Mouse (Mus musculus): ENCODE measurements around the gene Pold3. TPM values are rescaled to one million over a fixed set of nuclear protein-coding genes. Genes with fewer than 3 reads are reported as not detected.
"Not testable (repeated sequence)": the region's sequence is repeated elsewhere in the genome, so short reads cannot be mapped to it uniquely, and the experiment has no call there.

Gene Pold3
- total RNA-seq, 4 experiments from 2014 or later: 33.8 to 35.1 (median 34.8) TPM

DNA sequence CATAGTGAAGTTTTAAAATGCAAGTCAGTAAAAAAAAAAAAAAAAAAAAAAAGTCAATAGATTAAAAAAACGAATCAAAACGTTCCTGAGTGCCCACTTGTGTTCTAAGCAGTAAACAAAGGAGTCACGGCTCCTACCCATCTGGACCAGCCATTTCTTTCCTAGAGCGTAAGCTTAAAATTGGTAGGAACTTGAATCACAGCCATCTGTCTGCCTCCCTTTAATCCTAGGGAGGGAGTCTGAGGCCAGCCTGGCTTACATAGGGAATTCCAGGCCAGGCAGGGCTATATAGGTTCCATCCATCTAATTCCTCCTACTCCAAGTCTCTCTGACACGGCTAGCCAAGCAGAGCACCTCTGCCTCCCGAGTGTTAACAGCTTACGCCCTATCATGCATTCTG is 7.5 kb downstream of the Pold3 start:
- no peak for DNase-seq (ENCODE audit: low spot score in 2 of 2)

DNA sequence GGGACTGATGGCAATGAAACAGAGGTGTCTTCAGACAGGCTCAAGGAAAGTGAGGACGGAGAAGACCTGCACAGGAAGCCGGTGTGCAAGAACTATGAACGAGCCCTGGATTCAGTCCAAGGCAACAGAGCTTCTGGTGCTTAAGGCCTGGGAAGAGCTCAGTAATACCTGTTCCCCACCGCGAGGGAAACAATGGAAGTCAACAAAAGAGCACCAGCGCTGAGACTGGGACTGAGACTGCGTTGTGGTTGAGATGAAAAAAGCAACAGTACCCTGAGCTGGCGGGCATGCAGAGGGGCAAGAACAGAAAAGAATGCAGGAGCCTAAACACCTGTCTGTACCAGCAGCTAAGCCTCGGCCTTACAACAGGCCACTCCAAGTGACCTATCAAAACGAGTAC is 9.9 kb downstream of the Pold3 start:
- no peak for DNase-seq (ENCODE audit: low spot score in 2 of 2)

DNA sequence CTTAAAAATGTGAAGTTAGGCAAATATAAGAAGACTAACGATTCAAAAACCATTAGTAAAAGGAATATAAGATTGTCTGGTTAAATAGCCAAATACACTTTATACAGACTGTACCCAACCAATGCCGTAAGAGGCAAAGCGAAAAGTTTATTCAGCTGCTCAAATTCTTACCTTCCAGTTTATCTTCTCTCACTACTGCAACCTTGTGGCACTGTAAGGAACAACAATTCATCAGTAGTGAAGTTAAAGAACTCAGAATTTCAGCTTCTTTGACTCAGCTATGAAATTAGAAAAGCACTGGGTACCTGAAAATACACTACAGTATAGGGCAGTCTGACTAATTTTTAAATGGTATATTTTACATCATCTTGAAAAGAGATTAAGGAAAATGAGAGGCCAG is 13.0 kb downstream of the Pold3 start:
- DNase-seq (ENCODE audit: low spot score in 2 of 2): no peak

DNA sequence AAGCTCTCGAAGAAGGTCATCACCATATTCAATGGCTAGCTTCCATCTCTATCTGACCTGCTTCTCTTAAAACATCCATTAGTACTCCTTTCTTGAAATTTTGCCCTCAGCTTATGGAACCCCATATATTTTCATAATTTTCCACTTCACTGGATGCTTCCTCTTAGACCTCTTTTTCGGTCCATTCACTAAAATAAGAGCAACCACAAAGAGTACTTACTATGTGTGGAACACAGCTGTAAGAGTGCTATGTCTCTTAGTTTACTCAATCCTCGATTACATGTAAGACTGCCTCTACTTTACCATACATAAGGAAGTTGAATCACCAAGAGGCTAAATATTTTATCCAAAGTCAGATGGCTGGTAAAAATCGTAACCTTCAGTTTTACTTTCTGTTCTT is 16.7 kb downstream of the Pold3 start:
- no peak for DNase-seq (ENCODE audit: low spot score in 2 of 2)

DNA sequence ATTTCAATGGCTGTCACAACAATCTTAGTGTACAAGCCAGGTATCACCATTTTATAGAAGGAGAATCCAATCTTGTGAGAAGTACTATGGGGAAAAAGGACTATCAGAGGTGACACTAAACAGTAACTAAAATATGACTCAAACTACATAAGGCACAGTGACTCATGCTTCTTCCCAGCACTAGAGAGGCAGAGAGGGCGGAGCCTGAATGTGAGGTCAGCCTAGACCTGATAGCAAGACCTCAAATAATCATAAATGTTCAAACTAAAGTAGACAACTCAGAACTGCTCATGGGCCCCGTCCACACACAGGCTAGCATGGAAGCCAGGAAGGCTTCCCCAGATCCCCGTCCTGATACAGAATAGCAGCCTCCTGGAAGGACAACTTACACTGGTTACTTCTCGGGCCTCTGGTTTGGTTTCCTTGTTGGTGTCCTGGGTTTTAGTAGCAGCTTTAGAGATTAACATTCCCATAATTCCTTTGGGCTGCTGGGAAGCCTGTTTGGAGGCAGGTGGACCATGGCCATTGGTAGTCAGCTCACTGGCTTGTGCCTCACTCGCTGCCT is 21.3 kb downstream of the Pold3 start:
- DNase-seq (ENCODE audit: low spot score in 2 of 2): no peak

DNA sequence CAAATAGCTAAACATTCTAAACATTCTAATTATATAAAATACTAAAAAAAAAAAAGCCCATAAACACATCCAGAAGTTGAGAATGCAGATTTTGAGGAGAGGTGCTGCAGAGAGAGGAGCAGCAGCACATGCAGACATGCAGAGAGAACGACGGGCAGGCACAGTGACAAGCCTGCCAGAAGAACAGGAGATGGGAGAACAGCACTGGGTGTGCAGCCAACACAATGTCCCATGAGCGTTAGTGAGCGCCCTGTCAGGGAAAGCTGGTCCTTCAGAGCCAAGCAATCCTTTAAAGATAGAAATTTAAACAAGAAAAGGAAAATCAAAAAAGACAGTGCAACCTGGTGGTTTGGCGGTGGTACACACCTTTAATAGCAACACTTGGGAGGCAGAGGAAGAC is 34.5 kb downstream of the Pold3 start:
- DNase-seq (ENCODE audit: low spot score in 2 of 2): peak in 1 of 2 experiments; percentile 41

DNA sequence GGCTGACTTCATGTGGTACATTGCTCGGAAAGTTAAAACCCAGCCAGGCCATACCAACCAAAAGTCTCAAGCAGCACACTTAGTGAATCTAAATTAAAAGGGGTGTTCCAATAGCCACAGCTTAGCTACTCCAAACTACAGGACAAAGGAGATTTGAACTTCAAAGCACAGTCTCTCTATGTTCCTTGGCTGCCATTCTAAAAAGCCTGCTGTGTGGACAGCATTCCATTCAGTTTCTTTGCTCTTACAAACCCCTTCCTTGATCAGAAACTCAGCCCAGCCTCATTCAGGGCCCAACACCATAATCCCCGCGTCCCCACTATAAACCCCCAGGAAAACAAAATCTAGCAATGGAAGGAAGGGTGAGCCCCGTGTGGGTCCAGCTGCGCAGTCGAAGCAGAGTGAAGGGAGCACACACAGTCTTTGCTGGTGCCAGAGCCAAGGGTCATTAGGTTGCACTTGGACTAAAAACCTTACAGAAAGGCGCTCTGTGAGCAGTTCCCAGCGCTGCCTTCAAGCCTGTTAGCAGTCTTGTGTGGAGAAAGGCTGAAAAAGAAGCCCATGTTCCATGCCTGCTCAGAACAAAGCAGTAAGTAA is 35.1 kb downstream of the Pold3 start:
- no peak for DNase-seq (ENCODE audit: low spot score in 2 of 2)

DNA sequence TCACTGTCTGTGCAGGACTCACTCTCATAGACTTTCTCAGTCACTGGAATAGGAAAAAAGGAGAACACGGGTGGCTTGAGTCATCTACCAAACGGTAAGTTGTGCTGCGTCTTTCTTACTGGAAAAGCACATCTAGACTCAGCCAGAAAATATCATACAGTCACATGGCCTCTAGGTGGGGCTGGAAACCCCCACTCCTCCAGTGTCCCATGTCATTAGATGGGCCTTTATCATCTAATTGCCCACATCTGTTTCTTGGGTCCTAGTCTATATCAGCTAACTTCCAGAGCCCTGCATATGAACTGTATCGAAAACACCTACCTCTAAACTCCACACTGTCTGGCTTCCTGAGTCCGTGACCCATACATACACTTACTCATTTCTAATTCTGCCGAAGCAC is 37.6 kb downstream of the Pold3 start:
- DNase-seq (ENCODE audit: low spot score in 2 of 2): no peak

DNA sequence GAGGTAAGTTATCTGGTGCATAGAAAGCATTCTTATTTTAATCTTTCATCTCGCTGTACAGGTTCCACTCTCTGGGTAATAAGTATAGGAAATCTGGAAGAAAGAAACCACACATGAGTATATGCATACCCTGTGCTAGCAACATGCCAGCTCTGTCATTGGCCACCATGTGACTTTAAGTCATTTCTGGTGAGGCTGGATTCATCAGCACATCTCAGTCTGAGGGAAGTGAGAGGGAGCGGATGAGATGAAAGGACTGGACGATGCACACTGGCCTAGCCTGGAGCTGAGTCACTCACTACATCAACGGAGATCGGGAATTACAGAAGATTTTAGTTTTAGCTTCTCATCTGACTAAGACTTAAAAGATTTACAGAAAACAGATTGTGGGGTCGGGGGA is 38.5 kb downstream of the Pold3 start:
- DNase-seq (ENCODE audit: low spot score in 2 of 2): no peak

DNA sequence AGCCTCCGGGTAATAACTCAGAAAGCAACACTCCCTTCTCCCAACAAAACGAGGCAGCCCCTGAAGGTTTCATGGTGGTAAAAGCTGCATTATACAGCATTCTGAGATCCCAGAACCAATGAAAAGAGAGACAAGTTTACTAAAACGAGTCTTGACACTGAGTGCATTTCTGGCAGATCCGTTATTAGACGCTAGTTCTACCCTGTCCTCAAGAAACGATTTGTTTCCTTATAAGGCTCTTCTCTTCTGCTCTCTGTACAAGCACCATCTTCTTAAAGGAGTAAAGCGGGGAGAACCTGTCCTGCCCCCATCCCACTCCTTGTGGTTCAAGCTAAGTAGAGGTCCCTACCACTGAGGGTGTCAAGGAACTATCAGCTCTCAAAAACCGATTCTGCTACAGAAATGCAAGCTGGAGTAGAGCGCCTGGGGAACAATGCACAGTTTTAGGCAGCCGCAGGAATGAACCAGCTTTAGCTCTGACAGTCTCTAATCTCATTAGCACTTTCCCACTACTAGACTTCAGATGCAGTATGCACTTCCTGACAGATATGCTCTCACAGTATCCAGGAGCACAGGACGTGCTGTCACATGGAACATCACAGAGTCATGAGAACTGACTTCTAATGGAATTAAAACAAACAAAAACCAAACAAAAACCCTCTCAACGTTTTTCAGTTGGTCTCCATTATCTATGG is 41.1 kb downstream of the Pold3 start:
- DNase-seq (ENCODE audit: low spot score in 2 of 2): no peak

DNA sequence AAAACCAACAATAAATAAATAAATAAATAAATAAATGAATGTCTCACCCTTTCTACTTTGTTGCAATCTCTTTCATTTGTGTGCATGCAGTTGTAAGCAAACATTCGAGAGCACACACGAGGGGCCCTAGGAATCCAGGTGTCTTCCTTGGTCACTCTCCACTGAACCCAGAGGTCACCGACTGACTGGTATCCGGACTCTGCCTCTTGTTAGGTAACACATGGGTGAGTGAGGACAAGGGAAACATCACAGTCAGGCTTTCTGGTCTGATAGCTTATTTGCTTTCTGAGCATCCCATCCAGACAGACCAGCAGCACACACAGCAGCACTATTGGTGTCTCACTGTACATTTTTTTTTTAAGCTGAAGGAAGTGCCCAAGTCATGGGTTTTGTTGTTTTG is 44.3 kb downstream of the Pold3 start:
- no peak for DNase-seq (ENCODE audit: low spot score in 2 of 2)

DNA sequence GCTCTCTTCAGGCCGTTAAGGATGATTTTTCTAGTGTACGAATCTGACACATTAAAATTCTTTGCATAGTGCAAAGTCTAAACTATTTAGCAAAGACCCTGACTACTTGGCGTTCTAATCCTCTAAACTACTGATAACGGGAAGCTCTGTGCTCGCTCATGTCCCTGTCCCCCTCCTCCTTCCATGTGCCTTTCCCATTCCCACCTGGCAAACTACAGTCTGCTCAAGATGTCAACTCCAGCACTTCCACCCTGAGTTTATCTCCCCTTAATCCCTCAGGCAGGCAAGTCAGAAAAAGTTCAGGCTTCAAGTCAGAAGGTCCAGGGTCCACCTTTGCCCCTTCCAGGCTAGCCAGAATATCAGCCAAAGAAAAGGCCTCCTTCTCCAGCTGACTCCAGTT is 45.1 kb downstream of the Pold3 start:
- DNase-seq (ENCODE audit: low spot score in 2 of 2): no peak

DNA sequence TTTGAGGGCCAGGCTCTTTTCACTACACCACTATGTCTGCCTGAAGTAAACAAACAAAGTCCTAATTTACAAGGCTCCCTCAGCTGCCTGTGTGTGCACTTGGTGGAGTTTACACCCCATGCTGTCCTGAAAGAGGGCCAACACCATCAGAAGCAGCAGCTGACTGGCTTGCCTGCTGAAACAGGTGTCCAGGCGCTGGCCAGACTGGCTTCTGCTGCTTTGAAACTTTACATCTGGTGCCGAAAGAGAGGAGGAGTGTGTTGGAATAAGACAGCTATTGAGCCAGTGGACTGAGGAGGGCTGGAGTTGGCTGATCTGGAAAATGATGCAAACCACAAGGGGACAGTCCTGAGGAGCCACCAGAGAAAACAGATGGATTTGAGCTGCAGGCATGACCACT is 47.4 kb downstream of the Pold3 start:
- no peak for DNase-seq (ENCODE audit: low spot score in 2 of 2)

DNA sequence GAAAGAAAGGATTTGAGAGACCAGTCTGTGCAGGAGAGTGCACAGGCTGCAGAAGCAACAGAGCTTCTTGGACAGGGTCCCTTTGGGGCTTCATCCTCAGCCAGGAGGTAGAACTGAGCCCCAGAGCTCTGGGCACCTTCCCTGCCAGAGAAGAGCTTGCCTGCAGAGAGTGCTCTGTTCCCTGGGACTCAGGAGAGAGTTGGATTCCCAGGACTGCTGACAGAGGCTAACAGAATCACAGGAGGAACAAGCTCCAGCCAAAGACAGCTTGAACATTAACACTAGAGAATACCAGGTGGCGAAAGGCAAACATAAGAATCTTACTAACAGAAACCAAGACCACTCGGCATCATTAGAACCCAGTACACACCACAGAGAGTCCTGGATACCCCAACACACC is 68.4 kb downstream of the Pold3 start:
- DNase-seq (ENCODE audit: low spot score in 2 of 2): not testable (repeated sequence)

DNA sequence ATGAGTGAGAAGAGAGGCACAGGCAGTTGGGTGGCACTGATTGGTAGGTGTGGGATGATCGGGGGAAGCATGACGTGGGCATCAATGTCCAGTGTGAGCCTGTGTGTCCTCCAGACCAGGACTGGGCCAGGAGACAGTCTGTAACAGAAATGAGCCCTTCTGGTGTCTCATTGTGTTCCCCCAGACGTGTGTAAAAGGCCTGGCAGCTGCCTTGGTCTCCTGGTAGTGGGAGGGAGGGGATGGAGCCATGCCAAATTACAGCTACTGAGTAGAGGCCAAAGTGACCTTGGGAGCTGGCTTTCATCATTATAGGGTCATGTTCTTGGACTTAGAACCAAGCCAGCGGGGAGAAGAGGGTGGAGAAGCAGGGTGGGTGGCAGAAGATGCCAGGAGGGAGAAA is 69.5 kb downstream of the Pold3 start:
- DNase-seq (ENCODE audit: low spot score in 2 of 2): no peak

DNA sequence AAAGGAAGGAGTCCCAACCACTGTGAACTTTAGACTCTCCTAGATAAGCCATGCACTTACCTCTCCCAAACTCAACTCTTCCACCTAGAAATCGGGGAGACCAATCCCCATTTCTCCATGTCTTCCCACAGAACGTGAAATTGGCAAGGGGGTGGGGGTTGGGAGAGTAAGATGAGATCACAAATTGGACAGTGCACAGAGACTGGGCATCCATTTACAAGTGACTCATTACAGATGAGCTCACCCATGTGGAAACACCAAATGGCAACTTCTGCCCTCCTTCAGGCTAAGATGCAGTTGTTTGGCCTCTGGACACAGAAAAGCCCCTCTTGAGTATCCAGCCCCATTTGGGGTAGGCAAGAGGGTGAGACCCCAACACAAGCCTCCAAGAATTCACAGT is 74.9 kb downstream of the Pold3 start:
- no peak for DNase-seq (ENCODE audit: low spot score in 2 of 2)

DNA sequence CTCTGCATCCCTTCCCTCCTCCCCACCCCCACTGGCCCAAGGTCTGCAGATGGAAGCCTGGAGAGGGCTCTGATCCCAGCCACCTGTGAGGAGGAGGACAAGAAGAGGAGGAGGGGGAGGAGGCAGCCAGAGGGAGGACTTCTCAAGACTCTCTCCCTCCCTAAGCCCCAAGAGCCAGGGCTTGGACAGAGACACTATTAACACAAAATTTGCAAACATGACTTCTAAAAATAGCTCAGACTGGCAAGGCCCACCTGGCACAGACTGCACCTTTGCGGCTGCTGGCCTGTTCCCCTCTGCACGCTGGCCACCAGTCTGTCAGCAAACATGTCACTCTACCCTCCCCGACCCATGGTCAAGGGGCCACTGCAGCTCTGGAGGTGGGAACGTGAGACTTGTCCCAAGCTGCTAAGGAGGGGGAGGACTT is 77.7 kb downstream of the Pold3 start:
- no peak for DNase-seq (ENCODE audit: low spot score in 2 of 2)

DNA sequence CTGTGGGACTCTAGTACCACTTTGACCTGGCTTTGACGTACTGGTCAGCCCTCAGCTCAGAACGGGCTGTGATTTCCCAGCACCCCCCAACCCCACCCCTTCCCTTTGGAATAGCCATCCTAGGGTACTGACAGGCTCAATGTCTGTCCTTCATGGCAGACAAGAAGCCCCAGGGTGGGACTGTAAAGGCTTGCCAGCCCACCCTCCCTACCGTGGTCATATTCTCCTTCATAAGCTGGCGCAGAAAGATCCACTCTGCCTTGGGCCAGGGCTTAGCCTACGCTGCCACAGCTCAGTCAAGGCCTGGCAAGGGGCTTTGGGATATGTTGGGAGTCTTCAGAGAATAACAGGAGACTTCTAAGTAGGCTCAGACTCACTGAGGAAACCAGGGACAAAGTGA is 78.3 kb downstream of the Pold3 start:
- DNase-seq (ENCODE audit: low spot score in 2 of 2): no peak

DNA sequence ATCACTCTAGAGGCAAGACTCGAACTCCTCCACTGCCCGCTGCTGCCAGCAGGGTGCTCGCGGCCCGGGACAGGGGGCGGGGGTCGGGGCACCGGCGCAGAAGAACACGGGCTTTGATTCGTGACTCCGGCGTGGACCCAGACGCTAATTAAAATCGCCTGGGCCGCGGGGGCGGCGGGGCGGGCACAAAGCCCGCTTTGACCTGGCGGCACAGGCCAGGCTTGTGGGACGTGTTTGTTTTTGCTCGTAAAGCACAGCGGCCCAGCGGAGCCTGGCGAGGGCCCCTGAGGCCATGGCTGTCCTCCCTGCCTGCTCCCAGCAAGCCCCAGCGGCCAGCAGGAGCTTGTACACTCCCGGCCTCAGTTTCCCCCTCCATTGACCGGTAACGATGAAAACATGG is 79.2 kb downstream of the Pold3 start:
- no peak for DNase-seq (ENCODE audit: low spot score in 2 of 2)

DNA sequence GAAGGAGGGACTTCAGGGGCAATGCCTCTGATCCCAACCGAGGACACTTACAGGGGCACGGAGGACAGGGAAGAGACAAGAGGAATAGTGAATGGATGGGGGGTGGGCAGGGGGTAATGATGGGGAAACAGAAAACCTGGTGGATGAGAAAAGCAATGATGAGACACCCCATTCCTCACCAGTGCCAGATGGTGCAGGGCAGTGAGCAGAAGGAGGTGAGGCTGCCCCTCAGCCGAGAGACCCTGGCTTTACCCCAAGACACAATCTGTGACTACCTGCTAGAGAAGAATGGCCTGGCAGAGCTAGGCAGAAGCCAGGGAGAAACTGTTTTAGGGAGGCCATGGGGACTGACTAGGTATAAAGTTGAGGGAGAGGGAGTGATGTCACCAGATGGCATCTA is 84.9 kb downstream of the Pold3 start:
- no peak for DNase-seq (ENCODE audit: low spot score in 2 of 2)

DNA sequence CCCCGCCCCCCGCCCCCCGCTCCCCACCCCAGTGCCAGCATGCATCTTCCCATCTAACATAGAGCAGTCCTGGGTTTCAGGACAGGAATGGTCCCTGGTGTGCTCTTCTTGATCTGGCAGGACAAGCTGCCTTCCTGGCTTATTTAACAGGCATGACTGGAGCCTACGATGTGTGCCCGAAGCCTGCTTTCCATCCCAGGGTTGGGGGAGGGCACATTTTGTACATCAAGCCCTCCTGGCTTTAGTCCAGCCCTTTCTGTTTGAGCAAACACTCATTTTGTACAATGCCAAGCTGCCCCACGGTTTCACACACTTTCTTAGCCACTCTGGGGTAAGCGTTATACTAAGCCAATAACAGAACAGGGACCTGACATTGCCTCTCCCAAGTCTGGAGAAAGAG is 85.3 kb downstream of the Pold3 start:
- DNase-seq (ENCODE audit: low spot score in 2 of 2): no peak

DNA sequence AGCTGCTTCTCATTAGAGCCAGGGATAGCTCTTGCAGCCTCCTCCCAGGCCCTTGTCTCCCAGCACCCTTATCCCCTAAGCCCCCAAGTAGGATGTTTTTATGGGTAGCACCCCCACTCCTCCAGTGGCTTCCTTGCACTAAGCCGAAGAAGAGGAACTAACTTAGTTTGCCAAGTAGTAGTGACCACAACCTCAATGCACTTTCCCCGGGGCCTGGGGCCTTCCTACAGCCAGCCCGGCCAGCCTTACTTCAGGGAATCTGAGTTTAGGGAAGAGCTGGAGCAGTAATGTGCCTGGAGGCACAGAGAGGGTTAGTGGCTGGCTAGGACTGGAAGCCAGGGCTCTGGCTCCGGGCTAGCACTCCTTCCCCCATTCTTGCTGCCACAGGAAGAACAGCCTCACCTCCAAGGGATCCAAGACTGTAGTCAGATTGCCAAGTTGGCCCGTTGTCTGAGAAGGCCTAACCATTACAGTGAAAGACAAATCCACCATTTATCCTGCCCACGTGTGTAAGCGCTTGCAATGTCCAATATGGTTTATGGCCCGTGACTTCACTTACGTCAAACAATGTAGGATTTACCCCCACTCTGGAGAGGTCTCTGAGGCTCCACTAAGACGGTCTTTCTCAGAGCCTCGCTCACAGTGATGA is 86.4 kb downstream of the Pold3 start:
- DNase-seq (ENCODE audit: low spot score in 2 of 2): no peak

DNA sequence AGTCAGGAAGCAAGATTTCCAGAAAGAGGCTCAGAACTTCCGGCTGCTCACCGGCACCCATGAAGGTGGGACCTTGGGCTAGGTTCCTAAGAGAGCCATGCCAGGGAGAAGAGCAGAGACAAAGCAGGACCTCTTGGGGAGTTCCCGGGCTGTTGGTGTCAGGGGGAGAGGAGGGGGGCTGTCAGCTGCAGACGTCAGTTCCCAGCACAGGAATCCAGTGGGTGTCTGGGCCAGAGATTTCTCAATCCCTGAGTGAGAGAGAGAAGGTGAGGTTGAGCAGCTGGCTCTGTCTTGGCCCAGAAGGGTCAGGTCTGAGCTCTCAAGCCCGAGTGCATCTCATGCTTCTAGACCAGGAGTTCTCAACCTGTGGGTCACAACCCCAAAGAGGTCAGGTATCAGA is 87.7 kb downstream of the Pold3 start:
- no peak for DNase-seq (ENCODE audit: low spot score in 2 of 2)
